Mouse (Mus musculus): ENCODE results near the gene Unc79.

GRCm38 (mm10) chr12:103211078-103211477 lies 262.4 kb downstream of the Unc79 start:
- no peak for TF ChIP-seq CTCF (conservative IDR thresholded peaks at IDR 0.05; ENCODE audit: low read length)
- no peak for TF ChIP-seq NANOG (IDR thresholded peaks at IDR 0.05; ENCODE audit: borderline replicate concordance, low read length)

All from E14TG2a.4 (cell line).